Mouse (Mus musculus): ENCODE measurements around the gene Ppp1r26.

Gene Ppp1r26

GRCm38 (mm10) chr2:28497561-28497960 is 51.0 kb downstream of the Ppp1r26 start:
- in situ Hi-C loops (cut with MboI, MseI): no loop called here

GRCm38 (mm10) chr2:28498431-28498830 is 51.8 kb downstream of the Ppp1r26 start:
- in situ Hi-C loops (cut with MboI, MseI): no loop called here

GRCm38 (mm10) chr2:28502987-28503386 is 56.4 kb downstream of the Ppp1r26 start:
- in situ Hi-C loops (cut with MboI, MseI): no loop called here

- in situ Hi-C loops (cut with MboI, MseI): no loop called here
Measured at GRCm38 (mm10) chr2:28504676-28505075, 58.1 kb downstream of the Ppp1r26 start.
